Mouse (Mus musculus): ENCODE measurements around the gene Coro6.

DNA sequence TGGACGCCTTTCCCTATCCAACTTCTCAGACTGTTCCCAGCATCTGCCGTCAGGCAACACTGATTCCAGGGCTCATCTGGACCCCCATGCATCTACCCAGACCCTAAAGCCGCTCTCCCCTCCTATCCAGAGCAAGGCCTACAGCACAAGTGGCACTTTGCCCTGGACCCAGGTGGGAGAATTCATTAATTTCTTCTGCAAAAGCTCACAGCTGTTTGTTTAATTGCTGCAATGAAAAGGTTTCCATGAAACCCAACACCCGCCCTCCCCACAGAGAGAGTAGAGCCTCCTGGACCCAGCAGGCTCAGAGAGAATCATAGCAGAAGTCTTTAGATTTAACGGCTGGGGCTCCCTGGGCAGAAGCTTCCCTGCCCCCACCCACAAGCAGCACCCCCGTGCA lies 23.0 kb downstream of the Coro6 start:
- TF ChIP-seq EP300 (IDR thresholded peaks at IDR 0.05) = no peak
- no peak for TF ChIP-seq CTCF (IDR thresholded peaks at IDR 0.05)
